Mouse (Mus musculus) hindbrain, embryonic 11.5 days (tissue): ENCODE measurements around the gene Hyou1. TPM values are rescaled to one million over a fixed set of nuclear protein-coding genes. Genes with fewer than 3 reads are reported as not detected.
A peak's percentile ranks its signal among the peaks of the same experiment; 100 is the strongest.

Experiments used
- ATAC-seq: fragments of 200-750 bp; cut with Nextera tagmentation; 2 replicates; pipeline ENCODE4 v1.8.0; 2017; ENCODE audit warnings: mild to moderate bottlenecking, moderate TSS enrichment, moderate library complexity; ENCODE audit not compliant: low FRiP score
- DNase-seq: peaks from one replicate; pipeline ENCODE4 v3.0.0-alpha.2; 2015; ENCODE audit warnings: low spot score
- H3K27ac ChIP-seq: fragments of 300-500 bp; sonication (generic); 2 replicates; pipeline ENCODE4 v1.5.1; 2014; ENCODE audit warnings: mild to moderate bottlenecking, low read depth, low read length
- H3K27me3 ChIP-seq: fragments of 300-500 bp; sonication (generic); 2 replicates; pipeline ENCODE4 v1.6.1; 2014; ENCODE audit warnings: mild to moderate bottlenecking, low read length, moderate library complexity, mixed read lengths; ENCODE audit not compliant: control insufficient read depth, insufficient read depth
- H3K36me3 ChIP-seq: fragments of 300-500 bp; sonication (generic); 2 replicates; pipeline ENCODE4 v1.6.1; 2014; ENCODE audit warnings: mild to moderate bottlenecking, low read length, moderate library complexity, mixed read lengths; ENCODE audit not compliant: control insufficient read depth, insufficient read depth
- H3K4me1 ChIP-seq: fragments of 300-500 bp; sonication (generic); replicated peaks from 2 replicates; pipeline ENCODE4 v1.6.1; 2014; ENCODE audit warnings: low read length, mixed read lengths; ENCODE audit not compliant: control insufficient read depth, insufficient read depth
- H3K4me2 ChIP-seq: fragments of 300-500 bp; sonication (generic); replicated peaks from 2 replicates; pipeline ENCODE4 v1.6.1; 2014; ENCODE audit warnings: mild to moderate bottlenecking, low read depth, low read length
- H3K4me3 ChIP-seq: fragments of 300-500 bp; sonication (generic); 2 replicates; pipeline ENCODE4 v1.5.1; 2014; ENCODE audit warnings: low read depth, low read length
- H3K9ac ChIP-seq: fragments of 300-500 bp; sonication (generic); 2 replicates; pipeline ENCODE4 v1.6.1; 2014; ENCODE audit warnings: low read depth, low read length
- H3K9me3 ChIP-seq: fragments of 300-500 bp; sonication (generic); 2 replicates; pipeline ENCODE4 v1.6.1; 2016; ENCODE audit warnings: low read length; ENCODE audit not compliant: control insufficient read depth
- WGBS: fragments of 180-500 bp; shearing (Covaris S2); extraction: QIAGEN DNeasy Blood & Tissue Kit; methylation state at CpG from one replicate; pipeline ENCODE4 v1.1.7; 2014; 5-methylcytosine and 5-hydroxymethylcytosine counted together
- polyA plus RNA-seq: library from polyadenylated mRNA; unstranded; fragments of >200 nt; fragmentation: Nextera tagmentation; extraction: Ambion mirVana; gene quantifications from 2 replicates; pipeline ENCODE4 v1.2.1, GENCODE M21; 2014

The Hyou1 gene
- polyA plus RNA-seq, 1 experiment from 2014 or later: 29.7 TPM

GRCm38 (mm10) chr9:44387221-44387620 lies 7.9 kb downstream of the Hyou1 start:
- Histone ChIP-seq H3K4me1 (no peaks in the 10 kb centered on the region), H3K9me3 (no peaks in the 10 kb centered on the region), H3K4me3 (no peak overlapping the region), H3K4me2 (no peak overlapping the region), H3K9ac (no peak overlapping the region), H3K36me3 (peaks cover 39% of the 10 kb centered on the region), H3K27me3 (no peaks in the 10 kb centered on the region), H3K27ac (no peak overlapping the region)
- no peak for ATAC-seq
- WGBS: 89% methylated on average over 3 of the region's 3 CpGs
- no peak for DNase-seq

DNA sequence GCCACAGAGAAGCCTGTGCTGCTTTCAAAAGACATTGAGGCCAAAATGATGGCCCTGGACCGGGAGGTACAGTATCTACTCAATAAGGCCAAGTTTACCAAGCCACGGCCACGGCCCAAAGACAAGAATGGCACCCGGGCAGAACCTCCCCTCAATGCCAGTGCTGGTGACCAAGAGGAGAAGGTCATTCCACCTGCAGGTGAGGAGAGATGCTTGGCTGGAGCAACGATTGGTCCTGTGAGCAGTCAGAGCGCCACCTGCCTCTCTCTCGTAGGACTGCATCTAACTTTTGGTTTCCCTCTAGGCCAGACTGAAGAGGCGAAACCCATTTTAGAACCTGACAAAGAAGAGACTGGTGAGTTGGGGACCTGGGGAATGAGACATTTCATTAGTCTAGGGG lies 10.0 kb downstream of the Hyou1 start:
- no peaks in the 10 kb centered on the region for H3K27me3 ChIP-seq
- no peaks in the 10 kb centered on the region for H3K9me3 ChIP-seq
- H3K9ac ChIP-seq: no peak overlapping the region
- no peak overlapping the region for H3K27ac ChIP-seq
- peaks cover 27% of the 10 kb centered on the region for H3K36me3 ChIP-seq
- WGBS: 61% methylated on average over 8 of the region's 8 CpGs
- no peak overlapping the region for H3K4me2 ChIP-seq
- peak; percentile 68 for DNase-seq
- no peak for ATAC-seq
- no peak overlapping the region for H3K4me3 ChIP-seq
- no peaks in the 10 kb centered on the region for H3K4me1 ChIP-seq

DNA sequence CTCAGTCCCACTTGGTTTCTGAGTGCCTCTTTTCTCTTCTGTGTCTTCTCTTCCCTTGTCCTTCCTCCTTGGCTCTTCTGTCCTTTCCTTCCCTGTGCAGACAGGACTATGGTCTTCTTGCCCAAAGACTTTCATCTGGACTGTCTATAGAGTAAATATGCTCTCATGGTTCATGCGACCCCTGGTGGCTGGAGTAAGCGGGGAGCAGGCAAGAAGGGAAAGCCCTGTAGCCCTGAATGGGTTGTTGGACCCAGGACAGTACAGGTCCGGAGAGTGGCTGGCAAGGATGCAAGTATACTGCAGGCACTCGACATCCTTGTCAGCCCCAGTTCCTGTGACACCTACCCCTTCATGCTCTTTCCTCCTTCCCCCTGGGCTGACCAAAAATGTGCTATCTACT lies 12.2 kb downstream of the Hyou1 start:
- Histone ChIP-seq H3K4me3 (no peak overlapping the region), H3K4me1 (no peaks in the 10 kb centered on the region), H3K9ac (no peak overlapping the region), H3K9me3 (no peaks in the 10 kb centered on the region), H3K4me2 (no peak overlapping the region), H3K36me3 (peaks cover 18% of the 10 kb centered on the region), H3K27ac (no peak overlapping the region), H3K27me3 (no peaks in the 10 kb centered on the region)
- ATAC-seq (0 out of 2 replicates have a peak, but pooled peaks have one; percentile 47), DNase-seq (peak; percentile 84)
- WGBS: 47% methylated on average over 4 of the region's 4 CpGs

DNA sequence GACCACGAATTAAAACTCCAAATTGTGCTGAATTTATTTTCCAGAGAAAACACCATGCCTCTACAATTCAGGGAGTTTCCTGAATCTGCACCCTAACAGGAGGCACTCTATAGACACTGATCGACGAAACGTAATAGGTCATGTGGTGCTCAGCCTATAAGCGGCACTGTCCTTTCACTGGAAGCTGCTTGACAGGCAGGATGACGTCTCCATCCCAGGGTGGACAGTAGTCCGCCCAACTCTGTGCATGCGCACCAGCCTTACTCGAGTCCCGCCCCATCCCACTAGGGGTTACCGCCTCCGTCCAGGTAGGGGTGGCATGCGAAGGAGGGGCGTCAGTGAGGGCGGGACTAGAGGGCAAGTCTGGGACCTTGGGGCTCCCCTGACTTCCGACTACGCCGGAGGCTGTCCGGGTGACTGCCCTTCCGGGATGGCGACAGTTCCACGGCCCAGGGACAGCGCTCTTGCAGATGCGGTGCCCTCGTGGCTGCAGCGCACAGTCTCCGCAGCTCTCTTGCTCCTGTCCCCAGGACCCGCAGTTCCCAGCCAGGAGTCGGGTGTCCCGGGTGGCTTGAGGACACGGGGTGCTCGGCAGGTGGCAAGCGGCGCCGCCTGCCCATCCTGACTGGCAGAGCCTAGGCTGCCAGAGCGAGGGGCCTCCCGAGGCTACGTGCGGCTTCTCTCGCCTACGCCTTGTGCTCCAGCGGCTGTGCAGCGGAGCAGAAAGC lies 17.6 kb downstream of the Hyou1 start, which contains the start of gene Slc37a4:
Gene Slc37a4, plus strand, starts transcription at position 169 of the 728 bp plus-strand sequence.
- DNase-seq: peak; percentile 86
- Histone ChIP-seq H3K9ac (peak within 1 kb of the TSS; percentile 80), H3K27ac (peak within 1 kb of the TSS; percentile 77), H3K4me3 (peak within 1 kb of the TSS; percentile 79), H3K4me2 (peak within 1 kb of the TSS; percentile 95), H3K9me3 (no peaks in the 10 kb centered on the region), H3K4me1 (peaks cover 3% of the 10 kb centered on the region; the same call in 1 of the 2 replicates), H3K27me3 (no peaks in the 10 kb centered on the region), H3K36me3 (no peaks in the 10 kb centered on the region)
- peak; percentile 99 for ATAC-seq
- WGBS: under 1% methylated on average over 43 of the region's 43 CpGs

- 17% methylated on average over 4 of the region's 4 CpGs for WGBS
- Histone ChIP-seq H3K9ac (peak overlapping the region; percentile 13; the same call in 1 of the 2 replicates), H3K4me1 (peaks cover 3% of the 10 kb centered on the region; the same call in 1 of the 2 replicates), H3K9me3 (no peaks in the 10 kb centered on the region), H3K4me3 (peak overlapping the region; percentile 79; the same call in 1 of the 2 replicates), H3K4me2 (peak overlapping the region; percentile 95), H3K27ac (peak overlapping the region; percentile 44; the same call in 1 of the 2 replicates), H3K27me3 (no peaks in the 10 kb centered on the region), H3K36me3 (no peaks in the 10 kb centered on the region)
- peak; percentile 31 for DNase-seq
- no peak for ATAC-seq
Observed at GRCm38 (mm10) chr9:44398087-44398486, 18.8 kb downstream of the Hyou1 start.

DNA sequence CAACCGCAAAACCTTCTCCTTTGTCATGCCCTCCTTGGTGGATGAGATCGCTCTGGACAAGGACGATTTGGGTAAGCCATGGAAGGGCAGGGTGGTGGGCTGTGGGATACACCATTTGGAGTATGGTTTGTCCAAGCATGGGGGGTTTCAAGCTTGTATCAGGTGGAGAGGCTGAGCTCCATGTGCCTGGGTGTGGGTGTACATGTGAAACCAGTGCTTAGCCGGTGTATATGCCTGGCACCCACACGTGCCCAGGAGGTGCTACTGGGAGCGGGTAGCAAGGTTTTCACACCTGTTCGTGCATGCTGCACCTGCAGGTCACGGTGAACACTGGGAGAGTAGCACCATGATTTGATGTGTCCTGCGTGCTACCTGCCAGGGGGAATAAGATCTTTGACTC lies 19.3 kb downstream of the Hyou1 start:
- peaks cover 3% of the 10 kb centered on the region; the same call in 1 of the 2 replicates for H3K4me1 ChIP-seq
- H3K9me3 ChIP-seq: no peaks in the 10 kb centered on the region
- no peak for DNase-seq
- peak overlapping the region; percentile 95 for H3K4me2 ChIP-seq
- peak overlapping the region; percentile 44; the same call in 1 of the 2 replicates for H3K27ac ChIP-seq
- no peak for ATAC-seq
- H3K4me3 ChIP-seq: peak overlapping the region; percentile 79; the same call in 1 of the 2 replicates
- 86% methylated on average over 9 of the region's 9 CpGs for WGBS
- peak overlapping the region; percentile 13; the same call in 1 of the 2 replicates for H3K9ac ChIP-seq
- no peaks in the 10 kb centered on the region for H3K27me3 ChIP-seq
- H3K36me3 ChIP-seq: no peaks in the 10 kb centered on the region; the same call in 1 of the 2 replicates

DNA sequence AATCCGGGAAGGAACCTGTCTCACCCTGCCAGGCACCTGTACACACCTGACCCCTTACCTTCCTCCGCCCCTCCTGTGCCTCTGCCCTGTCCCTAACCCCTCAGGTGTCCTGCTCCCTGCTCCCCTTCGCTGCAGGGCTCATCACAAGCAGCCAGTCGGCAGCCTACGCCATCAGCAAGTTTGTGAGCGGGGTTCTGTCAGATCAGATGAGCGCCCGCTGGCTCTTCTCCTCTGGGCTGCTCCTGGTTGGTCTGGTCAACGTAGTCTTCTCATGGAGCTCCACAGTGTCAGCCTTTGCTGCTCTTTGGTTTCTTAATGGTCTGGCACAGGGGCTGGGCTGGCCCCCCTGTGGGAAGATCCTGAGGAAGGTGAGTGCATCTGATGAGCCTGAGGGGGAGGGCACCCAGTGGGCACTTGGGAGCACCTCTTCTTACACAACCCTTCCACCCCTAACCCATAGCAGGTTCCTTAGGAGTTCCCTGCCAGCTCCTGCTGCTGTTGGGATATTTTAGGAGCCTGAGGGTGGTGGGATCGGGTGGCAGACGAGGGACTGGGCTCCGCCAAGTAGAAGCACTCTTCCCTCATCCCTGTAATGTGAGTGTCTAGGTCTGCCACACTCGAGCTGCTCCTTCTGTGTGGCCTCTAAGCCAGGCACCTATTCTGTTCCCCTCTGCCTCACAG lies 20.0 kb downstream of the Hyou1 start:
- Histone ChIP-seq H3K9ac (no peak overlapping the region), H3K4me2 (no peak overlapping the region), H3K36me3 (no peaks in the 10 kb centered on the region; the same call in 1 of the 2 replicates)

DNA sequence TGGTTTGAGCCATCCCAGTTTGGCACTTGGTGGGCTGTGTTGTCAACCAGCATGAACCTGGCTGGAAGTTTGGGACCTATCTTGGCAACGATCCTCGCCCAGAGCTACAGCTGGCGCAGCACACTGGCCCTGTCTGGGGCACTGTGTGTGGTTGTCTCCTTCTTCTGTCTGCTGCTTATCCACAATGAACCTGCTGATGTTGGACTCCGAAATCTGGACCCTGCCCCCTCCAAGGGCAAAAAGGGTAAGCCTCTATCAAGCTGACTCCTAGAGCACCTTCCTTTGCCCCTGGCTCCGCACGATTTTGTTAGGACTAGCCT lies 20.5 kb downstream of the Hyou1 start:
- WGBS: 95% methylated on average over 6 of the region's 6 CpGs
- H3K4me2 ChIP-seq: no peak overlapping the region
- H3K27me3 ChIP-seq: no peaks in the 10 kb centered on the region
- no peak overlapping the region for H3K9ac ChIP-seq
- H3K27ac ChIP-seq: no peak overlapping the region
- H3K36me3 ChIP-seq: no peaks in the 10 kb centered on the region; the same call in 1 of the 2 replicates
- no peak overlapping the region for H3K4me3 ChIP-seq
- no peak for DNase-seq
- no peak for ATAC-seq
- no peaks in the 10 kb centered on the region for H3K9me3 ChIP-seq
- H3K4me1 ChIP-seq: peaks cover 3% of the 10 kb centered on the region; the same call in 1 of the 2 replicates

More for the DNA sequence above, 20.0 kb downstream of the Hyou1 start:
- 88% methylated on average over 13 of the region's 13 CpGs for WGBS
- ATAC-seq (no peak), DNase-seq (no peak)
- Histone ChIP-seq H3K9me3 (no peaks in the 10 kb centered on the region), H3K4me3 (no peak overlapping the region), H3K27me3 (no peaks in the 10 kb centered on the region), H3K27ac (no peak overlapping the region), H3K4me1 (peaks cover 3% of the 10 kb centered on the region; the same call in 1 of the 2 replicates)
